Mouse (Mus musculus) heart, adult 9 months (tissue): Measurements from ENCODE around the gene Ctxn1.

Experiments used
- DNase-seq, 2 experiments: peaks; one replicate each; pipeline ENCODE4 v3.0.0; 2022; ENCODE audit warnings: low spot score in 2 of 2

Gene Ctxn1

GRCm38 (mm10) chr8:4214006-4214980, 44.8 kb downstream of the Ctxn1 start:
- DNase-seq, result peak; percentile 39

- peak; percentile 18 to 41 for DNase-seq
Observed at GRCm38 (mm10) chr8:4213210-4214005, 45.7 kb downstream of the Ctxn1 start.

DNA sequence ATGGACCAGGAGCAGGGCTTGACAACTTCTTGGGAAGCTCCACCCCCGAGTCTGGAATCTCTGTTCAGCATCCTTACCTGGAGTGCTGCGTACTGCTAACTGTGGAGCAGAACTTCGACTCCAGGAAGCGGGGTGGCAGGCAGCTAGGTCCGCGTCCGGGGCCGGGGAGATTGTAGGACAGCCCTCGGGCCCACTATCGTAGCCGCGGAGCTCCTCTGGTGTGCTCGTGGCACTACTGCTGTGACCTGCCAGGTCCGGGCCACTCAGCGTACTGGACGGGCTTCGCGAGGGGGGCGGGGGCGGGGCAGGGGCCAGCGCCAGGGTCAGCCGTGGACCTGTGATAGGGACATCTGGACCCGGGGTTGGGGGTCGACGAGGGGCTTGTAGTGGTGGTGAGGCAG, 46.3 kb downstream of the Ctxn1 start:
- DNase-seq, result no peak

GRCm38 (mm10) chr8:4211097-4211496, 48.0 kb downstream of the Ctxn1 start:
- no peak for DNase-seq
